Mouse (Mus musculus): ENCODE data around the gene Gm9837. TPM values are rescaled to one million over a fixed set of nuclear protein-coding genes. Genes with fewer than 3 reads are reported as not detected.

Gm9837 gene
- total and polyA plus RNA-seq, 2 experiments from 2014 or later = 1.7 TPM; not detected in 1

GRCm38 (mm10) chr11:53425251-53425650, 45.0 kb downstream of the Gm9837 start:
- Histone ChIP-seq H3K4me1 (ENCODE audit: insufficient read depth) (no peaks in the 10 kb centered on the region), H3K4me2 (ENCODE audit: low read depth) (no peak overlapping the region), H3K9me3 (ENCODE audit: low read length) (no peaks in the 10 kb centered on the region), H3K9ac (no peak overlapping the region), H3K27ac (ENCODE audit: low read depth, low read length) (no peak overlapping the region), H3K27me3 (ENCODE audit: insufficient read depth, low read length) (no peaks in the 10 kb centered on the region), H3K4me3 (ENCODE audit: low read depth, low read length) (no peak overlapping the region), H3K36me3 (ENCODE audit: insufficient read depth) (peaks cover 18% of the 10 kb centered on the region)
- ATAC-seq (no peak), DNase-seq (no peak)
- WGBS = 71% methylated on average over 3 of the region's 3 CpGs
- TF ChIP-seq CTCF (IDR thresholded peaks at IDR 0.05; ENCODE audit: low read depth) = no peak

- ATAC-seq = no peak
- Histone ChIP-seq H3K4me3 (ENCODE audit: low read depth, low read length) (no peak overlapping the region), H3K4me2 (ENCODE audit: low read depth) (no peak overlapping the region), H3K36me3 (ENCODE audit: insufficient read depth) (peaks cover 22% of the 10 kb centered on the region), H3K9ac (no peak overlapping the region), H3K27me3 (ENCODE audit: insufficient read depth, low read length) (no peaks in the 10 kb centered on the region), H3K9me3 (ENCODE audit: low read length) (no peaks in the 10 kb centered on the region), H3K27ac (ENCODE audit: low read depth, low read length) (no peak overlapping the region), H3K4me1 (ENCODE audit: insufficient read depth) (no peaks in the 10 kb centered on the region)
- WGBS = 76% methylated on average over 2 of the region's 2 CpGs
- TF ChIP-seq CTCF (IDR thresholded peaks at IDR 0.05; ENCODE audit: low read depth) = no peak
- DNase-seq = no peak
Measured at GRCm38 (mm10) chr11:53424826-53425225, 45.5 kb downstream of the Gm9837 start.

GRCm38 (mm10) chr11:53423036-53423435, 47.2 kb downstream of the Gm9837 start, which contains the start of gene Leap2:
TSS of gene Leap2 (minus strand) at chr11:53423170.
- Histone ChIP-seq H3K4me1 (ENCODE audit: insufficient read depth) (no peaks in the 10 kb centered on the region), H3K9ac (no peak within 1 kb of the TSS), H3K9me3 (ENCODE audit: low read length) (no peaks in the 10 kb centered on the region), H3K27ac (ENCODE audit: low read depth, low read length) (no peak within 1 kb of the TSS), H3K27me3 (ENCODE audit: insufficient read depth, low read length) (no peaks in the 10 kb centered on the region), H3K4me3 (ENCODE audit: low read depth, low read length) (no peak within 1 kb of the TSS), H3K4me2 (ENCODE audit: low read depth) (no peak within 1 kb of the TSS), H3K36me3 (ENCODE audit: insufficient read depth) (peaks cover 26% of the 10 kb centered on the region)
- DNase-seq (no peak), ATAC-seq (no peak)
- WGBS = 88% methylated on average over 4 of the region's 4 CpGs
- TF ChIP-seq CTCF (IDR thresholded peaks at IDR 0.05; ENCODE audit: low read depth) = no peak

Other genes starting within 250 kb of the Gm9837 start
- 112 and 138 TPM in 2 replicates for gene Hspa4, start 170.0 kb downstream of the Gm9837 start, total RNA-seq (2014; rRNA removed)
- gene Hspa4, start 170.0 kb downstream of the Gm9837 start, polyA plus RNA-seq (2015; fragmentation: Nextera tagmentation; extraction: Ambion mirVana) = 42.1 and 46.9 TPM in 2 replicates
- 0.86 and 2.8 TPM in 2 replicates for gene Zcchc10, start 145.8 kb downstream of the Gm9837 start, total RNA-seq (2014; rRNA removed)
- 16.0 and 17.1 TPM in 2 replicates for gene Zcchc10, start 145.8 kb downstream of the Gm9837 start, polyA plus RNA-seq (2015; fragmentation: Nextera tagmentation; extraction: Ambion mirVana)
- gene Aff4, start 119.6 kb downstream of the Gm9837 start, total RNA-seq (2014; rRNA removed) = 110 and 147 TPM in 2 replicates
- 67.0 and 98.5 TPM in 2 replicates for gene Aff4, start 119.6 kb downstream of the Gm9837 start, polyA plus RNA-seq (2015; fragmentation: Nextera tagmentation; extraction: Ambion mirVana)
- gene Leap2, start 47.3 kb downstream of the Gm9837 start, total RNA-seq (2014; rRNA removed) = not detected in 2 replicates
- gene Leap2, start 47.3 kb downstream of the Gm9837 start, polyA plus RNA-seq (2015; fragmentation: Nextera tagmentation; extraction: Ambion mirVana) = not detected in 2 replicates
- gene Uqcrq, start 39.6 kb downstream of the Gm9837 start, total RNA-seq (2014; rRNA removed) = 20.6 and 30.5 TPM in 2 replicates
- gene Uqcrq, start 39.6 kb downstream of the Gm9837 start, polyA plus RNA-seq (2015; fragmentation: Nextera tagmentation; extraction: Ambion mirVana) = 822 and 1,049 TPM in 2 replicates
- gene Gdf9, start 39.5 kb downstream of the Gm9837 start, total RNA-seq (2014; rRNA removed) = 0.67 and 2.3 TPM in 2 replicates
- gene Gdf9, start 39.5 kb downstream of the Gm9837 start, polyA plus RNA-seq (2015; fragmentation: Nextera tagmentation; extraction: Ambion mirVana) = 2.0 and 3.0 TPM in 2 replicates
- gene Gm10447, start 13.4 kb downstream of the Gm9837 start, total RNA-seq (2014; rRNA removed) = not detected in 2 replicates
- not detected in 2 replicates for gene Gm10447, start 13.4 kb downstream of the Gm9837 start, polyA plus RNA-seq (2015; fragmentation: Nextera tagmentation; extraction: Ambion mirVana)
- gene Shroom1, start 13.3 kb downstream of the Gm9837 start, total RNA-seq (2014; rRNA removed) = 3.0 and 4.9 TPM in 2 replicates
- 2.0 TPM in 2 replicates for gene Shroom1, start 13.3 kb downstream of the Gm9837 start, polyA plus RNA-seq (2015; fragmentation: Nextera tagmentation; extraction: Ambion mirVana)
- not detected in 2 replicates for gene Gm9945, start 9.7 kb upstream of the Gm9837 start, total RNA-seq (2014; rRNA removed)
- 0.15 and 0.28 TPM in 2 replicates for gene Gm9945, start 9.7 kb upstream of the Gm9837 start, polyA plus RNA-seq (2015; fragmentation: Nextera tagmentation; extraction: Ambion mirVana)
- 13.2 and 13.5 TPM in 2 replicates for gene Sowaha, start 9.8 kb upstream of the Gm9837 start, total RNA-seq (2014; rRNA removed)
- 5.0 and 7.9 TPM in 2 replicates for gene Sowaha, start 9.8 kb upstream of the Gm9837 start, polyA plus RNA-seq (2015; fragmentation: Nextera tagmentation; extraction: Ambion mirVana)
- gene Sept8, start 48.8 kb upstream of the Gm9837 start, total RNA-seq (2014; rRNA removed) = 37.2 and 40.9 TPM in 2 replicates
- gene Sept8, start 48.8 kb upstream of the Gm9837 start, polyA plus RNA-seq (2015; fragmentation: Nextera tagmentation; extraction: Ambion mirVana) = 13.5 and 18.2 TPM in 2 replicates
- gene Kif3a, start 96.9 kb upstream of the Gm9837 start, total RNA-seq (2014; rRNA removed) = 103 and 118 TPM in 2 replicates
- gene Kif3a, start 96.9 kb upstream of the Gm9837 start, polyA plus RNA-seq (2015; fragmentation: Nextera tagmentation; extraction: Ambion mirVana) = 241 and 330 TPM in 2 replicates
- not detected in 2 replicates for gene Il4, start 148.2 kb upstream of the Gm9837 start, total RNA-seq (2014; rRNA removed)
- 2.5 and 3.4 TPM in 2 replicates for gene Il4, start 148.2 kb upstream of the Gm9837 start, polyA plus RNA-seq (2015; fragmentation: Nextera tagmentation; extraction: Ambion mirVana)
- gene Il13, start 164.2 kb upstream of the Gm9837 start, total RNA-seq (2014; rRNA removed) = not detected in 2 replicates
- not detected in 2 replicates for gene Il13, start 164.2 kb upstream of the Gm9837 start, polyA plus RNA-seq (2015; fragmentation: Nextera tagmentation; extraction: Ambion mirVana)
- 7.1 and 9.2 TPM in 2 replicates for gene Rad50, start 236.8 kb upstream of the Gm9837 start, total RNA-seq (2014; rRNA removed)
- 8.6 and 11.8 TPM in 2 replicates for gene Rad50, start 236.8 kb upstream of the Gm9837 start, polyA plus RNA-seq (2015; fragmentation: Nextera tagmentation; extraction: Ambion mirVana)